Mouse (Mus musculus): ENCODE measurements around the gene Kcnk13. TPM values are rescaled to one million over a fixed set of nuclear protein-coding genes. Genes with fewer than 3 reads are reported as not detected.

Kcnk13 gene
- polyA plus RNA-seq (2014; fragmentation: Illumina TruSeq; extraction: RNeasy Lipid Tissue Mini Kit (QIAGEN cat#74804); ENCODE audit: low read depth, low replicate concordance) = not detected

DNA sequence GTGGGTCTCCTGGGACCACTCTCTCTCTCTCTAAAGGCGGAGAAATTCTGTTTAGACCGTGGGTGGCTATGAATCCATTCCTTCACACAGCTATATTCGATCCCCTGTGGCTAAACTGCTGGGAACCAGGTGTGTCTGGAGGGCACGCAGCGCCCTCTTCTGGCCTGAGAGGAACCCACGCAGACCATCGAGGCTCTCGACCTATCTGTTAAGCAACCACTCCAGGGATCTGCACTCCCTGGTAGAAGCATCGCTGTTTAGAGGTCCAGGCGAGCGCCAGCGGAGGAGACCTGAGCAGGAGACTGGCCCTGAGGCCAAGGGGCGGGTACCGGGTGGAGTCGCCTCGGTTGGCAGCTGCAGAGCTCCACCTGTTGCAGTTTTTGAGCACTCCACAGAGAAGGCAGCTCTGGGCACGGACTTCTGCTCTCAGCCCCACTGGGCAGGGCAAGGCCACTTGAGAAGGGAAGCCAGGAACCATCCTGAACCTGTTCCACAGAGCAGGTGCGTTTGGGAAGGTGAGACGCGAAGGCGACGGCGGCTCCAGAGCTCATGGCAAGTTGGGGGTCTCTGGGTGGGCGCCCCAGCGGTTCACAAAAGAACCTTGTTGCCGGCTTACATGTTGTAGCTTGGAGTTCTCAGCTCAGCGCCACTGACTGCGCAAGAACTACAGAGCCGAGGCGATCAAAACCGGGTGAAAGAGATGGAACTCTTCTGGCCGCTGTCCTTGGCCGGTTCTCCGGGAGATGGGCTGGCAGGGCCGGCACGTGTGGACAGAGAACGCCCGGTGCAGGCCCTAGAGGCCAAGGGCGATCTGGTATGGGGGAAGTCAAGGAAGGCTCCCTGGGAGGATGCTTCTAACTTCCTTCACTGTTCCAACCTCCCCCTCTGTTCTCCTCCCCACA, at the start of gene Kcnk13:
TSS of gene Kcnk13 (plus strand) at position 199 of the 902 bp plus-strand sequence.

DNA sequence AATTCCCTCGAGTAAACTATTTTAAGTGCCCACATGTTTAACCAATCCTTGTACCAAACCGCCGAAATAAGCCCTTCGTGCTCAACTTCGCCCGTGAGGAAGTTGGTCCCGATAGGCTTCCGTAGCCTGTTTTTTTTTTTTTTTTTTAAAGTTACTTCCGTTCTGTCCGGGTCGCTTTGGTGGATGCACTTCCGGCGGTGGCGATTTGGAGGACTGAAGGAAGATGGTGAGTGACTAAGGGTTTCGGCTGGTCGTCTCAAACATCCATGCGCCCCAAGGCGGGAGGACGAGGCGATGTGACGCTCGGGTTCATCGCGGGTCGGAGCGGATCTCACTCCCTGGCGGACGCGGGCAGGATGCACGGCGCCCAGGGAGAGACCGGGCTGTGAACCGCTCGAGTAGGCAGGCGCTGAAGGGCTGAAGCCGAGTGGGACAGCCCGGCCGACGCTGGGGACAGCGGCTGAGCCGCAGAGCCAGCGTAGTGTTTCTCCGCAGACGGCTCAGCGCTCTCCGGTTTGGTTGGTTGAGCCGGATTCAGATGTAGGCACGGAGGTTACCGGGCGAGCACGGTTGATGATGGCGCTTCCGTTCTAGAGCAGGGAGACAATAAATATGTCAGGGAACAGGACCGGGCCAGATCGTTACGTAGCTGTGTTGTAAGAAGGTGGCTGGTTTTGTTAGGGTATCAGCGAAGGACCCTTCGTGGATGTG, 145.8 kb downstream of the Kcnk13 start, which contains the start of gene Psmc1:
TSS of gene Psmc1 (plus strand) at position 169 of the 711 bp plus-strand sequence.

Other genes starting within 250 kb of the Kcnk13 start
- gene Efcab11, start 80.1 kb upstream of the Kcnk13 start, polyA plus RNA-seq (2014; fragmentation: Illumina TruSeq; extraction: RNeasy Lipid Tissue Mini Kit (QIAGEN cat#74804); ENCODE audit: low read depth, low replicate concordance) = 0.49 TPM
- gene Tdp1, start 80.0 kb upstream of the Kcnk13 start, polyA plus RNA-seq (2014; fragmentation: Illumina TruSeq; extraction: RNeasy Lipid Tissue Mini Kit (QIAGEN cat#74804); ENCODE audit: low read depth, low replicate concordance) = 3.2 TPM
- 243 TPM for gene Psmc1, start 145.7 kb downstream of the Kcnk13 start, polyA plus RNA-seq (2014; fragmentation: Illumina TruSeq; extraction: RNeasy Lipid Tissue Mini Kit (QIAGEN cat#74804); ENCODE audit: low read depth, low replicate concordance)
- 2.5 TPM for gene Nrde2, start 195.2 kb downstream of the Kcnk13 start, polyA plus RNA-seq (2014; fragmentation: Illumina TruSeq; extraction: RNeasy Lipid Tissue Mini Kit (QIAGEN cat#74804); ENCODE audit: low read depth, low replicate concordance)
- 277 TPM for gene Calm1, start 234.9 kb downstream of the Kcnk13 start, polyA plus RNA-seq (2014; fragmentation: Illumina TruSeq; extraction: RNeasy Lipid Tissue Mini Kit (QIAGEN cat#74804); ENCODE audit: low read depth, low replicate concordance)